Mouse (Mus musculus): ENCODE data around the gene Gm12185. TPM values are rescaled to one million over a fixed set of nuclear protein-coding genes. Genes with fewer than 3 reads are reported as not detected.
"Not testable (repeated sequence)": the region's sequence is repeated elsewhere in the genome, so short reads cannot be mapped to it uniquely, and the experiment has no call there.

The Gm12185 gene
- total and polyA plus RNA-seq, 3 experiments, result 0.78 to 1.8 (median 1.1) TPM

GRCm38 (mm10) chr11:48898812-48899431 lies 93.1 kb downstream of the Gm12185 start:
- no peak for TF ChIP-seq POLR2A (IDR thresholded peaks at IDR 0.05; ENCODE audit: insufficient read depth, low read depth, low read length)
- no peak for TF ChIP-seq CTCF (IDR thresholded peaks at IDR 0.05)
- no peak for TF ChIP-seq EP300 (IDR thresholded peaks at IDR 0.05; ENCODE audit: insufficient read depth, low read depth, low read length)

GRCm38 (mm10) chr11:48876680-48877079 lies 115.3 kb downstream of the Gm12185 start:
- H3K27ac ChIP-seq, result no peak overlapping the region
- H3K4me1 ChIP-seq (ENCODE audit: control insufficient read depth, insufficient read depth, low read length), result peaks cover 5% of the 10 kb centered on the region
- peaks cover 11% of the 10 kb centered on the region for H3K36me3 ChIP-seq (ENCODE audit: control insufficient read depth, insufficient read depth, low read length)
- intact Hi-C loops (cut with DNase I), result loop anchor here (10.0 kb wide), 1 partner anchor 658 kb away; no protein-coding TSS in a partner anchor
- H3K27me3 ChIP-seq (ENCODE audit: control insufficient read depth, insufficient read depth, low read length), result no peaks in the 10 kb centered on the region
- DNase-seq, result no peak
- TF ChIP-seq CTCF (IDR thresholded peaks at IDR 0.05) (peak; percentile 44), EP300 (IDR thresholded peaks at IDR 0.05; ENCODE audit: insufficient read depth, low read depth, low read length) (no peak), POLR2A (IDR thresholded peaks at IDR 0.05; ENCODE audit: insufficient read depth, low read depth, low read length) (no peak)
- no peak overlapping the region for H3K9ac ChIP-seq (ENCODE audit: low read depth, low read length)
- no peaks in the 10 kb centered on the region for H3K79me2 ChIP-seq (replicated peaks; ENCODE audit: control insufficient read depth, insufficient read depth, low read length)
- no peak overlapping the region for H3K4me3 ChIP-seq
- WGBS, result 97% methylated on average over 1 of the region's 1 CpGs

More at GRCm38 (mm10) chr11:48898812-48899431, 93.1 kb downstream of the Gm12185 start:
- H3K4me3 ChIP-seq, result no peak overlapping the region
- 48% methylated on average over 2 of the region's 2 CpGs for WGBS
- H3K9ac ChIP-seq (ENCODE audit: low read depth, low read length), result no peak overlapping the region
- H3K4me1 ChIP-seq (ENCODE audit: control insufficient read depth, insufficient read depth, low read length), result peaks cover 1% of the 10 kb centered on the region
- no peaks in the 10 kb centered on the region for H3K36me3 ChIP-seq (ENCODE audit: control insufficient read depth, insufficient read depth, low read length)
- intact Hi-C loops (cut with DNase I), result no loop called here
- DNase-seq, result no peak
- no peaks in the 10 kb centered on the region for H3K79me2 ChIP-seq (replicated peaks; ENCODE audit: control insufficient read depth, insufficient read depth, low read length)
- H3K27ac ChIP-seq, result no peak overlapping the region
- no peaks in the 10 kb centered on the region for H3K27me3 ChIP-seq (ENCODE audit: control insufficient read depth, insufficient read depth, low read length)

- not testable (repeated sequence) for DNase-seq; H3K79me2 ChIP-seq (replicated peaks; ENCODE audit: control insufficient read depth, insufficient read depth, low read length); H3K27me3 ChIP-seq (ENCODE audit: control insufficient read depth, insufficient read depth, low read length); H3K9ac ChIP-seq (ENCODE audit: low read depth, low read length); H3K4me3 ChIP-seq; H3K27ac ChIP-seq; H3K4me1 ChIP-seq (ENCODE audit: control insufficient read depth, insufficient read depth, low read length)
- H3K36me3 ChIP-seq (ENCODE audit: control insufficient read depth, insufficient read depth, low read length), result peaks cover 11% of the 10 kb centered on the region
- 88% methylated on average over 1 of the region's 1 CpGs for WGBS
- intact Hi-C loops (cut with DNase I), result loop anchor here (10.0 kb wide), 1 partner anchor 659 kb away; no protein-coding TSS in a partner anchor
These were observed 116.6 kb downstream of the Gm12185 start for GRCm38 (mm10) chr11:48875343-48875837.

- peaks cover 3% of the 10 kb centered on the region for H3K79me2 ChIP-seq (replicated peaks; ENCODE audit: control insufficient read depth, insufficient read depth, low read length)
- peaks cover 11% of the 10 kb centered on the region for H3K36me3 ChIP-seq (ENCODE audit: control insufficient read depth, insufficient read depth, low read length)
- peaks cover 6% of the 10 kb centered on the region for H3K4me1 ChIP-seq (ENCODE audit: control insufficient read depth, insufficient read depth, low read length)
- H3K27me3 ChIP-seq (ENCODE audit: control insufficient read depth, insufficient read depth, low read length), result no peaks in the 10 kb centered on the region
- TF ChIP-seq CTCF (IDR thresholded peaks at IDR 0.05) (peak; percentile 90), POLR2A (IDR thresholded peaks at IDR 0.05; ENCODE audit: insufficient read depth, low read depth, low read length) (no peak), EP300 (IDR thresholded peaks at IDR 0.05; ENCODE audit: insufficient read depth, low read depth, low read length) (0 out of 2 replicates have a peak, but pooled peaks have one; percentile 27)
- peak; percentile 49 to 50 for DNase-seq
- no peak overlapping the region for H3K4me3 ChIP-seq
- no peak overlapping the region for H3K9ac ChIP-seq (ENCODE audit: low read depth, low read length)
- H3K27ac ChIP-seq, result no peak overlapping the region; the same call in 1 of the 2 replicates
- intact Hi-C loops (cut with DNase I), result loop anchor here (1.0 to 10.0 kb wide), 7 partner anchors 118 to 660 kb away; partner anchors contain the start of genes Btnl9, Gm12185 and Zfp62
- 0% methylated on average over 4 of the region's 4 CpGs for WGBS
These were observed 117.6 kb downstream of the Gm12185 start for GRCm38 (mm10) chr11:48874465-48874864.

GRCm38 (mm10) chr11:48873591-48874290 lies 118.3 kb downstream of the Gm12185 start:
- Histone ChIP-seq H3K27me3 (ENCODE audit: control insufficient read depth, insufficient read depth, low read length) (no peaks in the 10 kb centered on the region), H3K4me1 (ENCODE audit: control insufficient read depth, insufficient read depth, low read length) (peaks cover 6% of the 10 kb centered on the region), H3K79me2 (replicated peaks; ENCODE audit: control insufficient read depth, insufficient read depth, low read length) (peaks cover 3% of the 10 kb centered on the region), H3K4me3 (no peak overlapping the region), H3K9ac (ENCODE audit: low read depth, low read length) (peak overlapping the region; percentile 2; the same call in 1 of the 2 replicates), H3K27ac (peak overlapping the region; percentile 11), H3K36me3 (ENCODE audit: control insufficient read depth, insufficient read depth, low read length) (peaks cover 13% of the 10 kb centered on the region)
- TF ChIP-seq POLR2A (IDR thresholded peaks at IDR 0.05; ENCODE audit: insufficient read depth, low read depth, low read length) (no peak), CTCF (IDR thresholded peaks at IDR 0.05) (no peak), EP300 (IDR thresholded peaks at IDR 0.05; ENCODE audit: insufficient read depth, low read depth, low read length) (no peak)
- intact Hi-C loops (cut with DNase I), result loop anchor here (1.0 to 10.0 kb wide), 7 partner anchors 119 to 661 kb away; partner anchors contain the start of genes Btnl9, Gm12185 and Zfp62
- no peak for DNase-seq
- 49% methylated on average over 10 of the region's 10 CpGs for WGBS
